Mouse (Mus musculus): ENCODE data around the gene Dydc2.

The Dydc2 gene

GRCm38 (mm10) chr14:41047402-41047801 is 21.6 kb downstream of the Dydc2 start:
- no peak for DNase-seq (ENCODE audit: extremely low read depth, low read depth)

DNA sequence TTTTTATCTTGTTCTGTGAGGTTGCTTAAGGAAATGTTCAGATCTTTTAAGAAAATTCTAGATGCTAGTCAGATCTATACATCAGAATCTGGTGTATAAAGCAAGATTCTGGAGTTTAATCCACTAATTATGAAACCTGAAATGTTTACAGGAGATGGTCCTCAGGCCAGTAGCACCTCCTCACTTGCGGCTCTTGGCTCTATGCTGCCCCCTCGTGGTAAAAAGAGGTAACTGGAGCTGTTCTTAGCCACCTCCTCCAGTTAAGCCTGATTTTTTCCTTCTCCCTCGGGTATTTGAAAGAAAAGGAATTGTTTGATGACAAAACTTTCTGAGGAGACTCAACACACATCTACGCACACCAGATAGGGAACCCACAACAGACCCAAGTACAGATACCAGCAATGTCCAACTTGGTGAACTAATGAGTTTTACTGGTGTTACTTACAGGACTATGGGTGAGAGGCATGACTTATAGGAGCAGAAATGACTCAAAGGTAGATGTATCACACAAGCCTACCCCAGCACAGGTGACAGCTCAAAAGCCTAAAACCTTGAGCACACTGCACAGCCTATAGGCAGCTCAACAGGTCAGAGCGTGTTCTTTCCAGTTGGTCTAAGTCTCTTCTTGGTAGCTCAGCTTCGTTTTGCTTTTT is 33.7 kb downstream of the Dydc2 start:
- DNase-seq (ENCODE audit: extremely low read depth, low read depth): peak; percentile 29

DNA sequence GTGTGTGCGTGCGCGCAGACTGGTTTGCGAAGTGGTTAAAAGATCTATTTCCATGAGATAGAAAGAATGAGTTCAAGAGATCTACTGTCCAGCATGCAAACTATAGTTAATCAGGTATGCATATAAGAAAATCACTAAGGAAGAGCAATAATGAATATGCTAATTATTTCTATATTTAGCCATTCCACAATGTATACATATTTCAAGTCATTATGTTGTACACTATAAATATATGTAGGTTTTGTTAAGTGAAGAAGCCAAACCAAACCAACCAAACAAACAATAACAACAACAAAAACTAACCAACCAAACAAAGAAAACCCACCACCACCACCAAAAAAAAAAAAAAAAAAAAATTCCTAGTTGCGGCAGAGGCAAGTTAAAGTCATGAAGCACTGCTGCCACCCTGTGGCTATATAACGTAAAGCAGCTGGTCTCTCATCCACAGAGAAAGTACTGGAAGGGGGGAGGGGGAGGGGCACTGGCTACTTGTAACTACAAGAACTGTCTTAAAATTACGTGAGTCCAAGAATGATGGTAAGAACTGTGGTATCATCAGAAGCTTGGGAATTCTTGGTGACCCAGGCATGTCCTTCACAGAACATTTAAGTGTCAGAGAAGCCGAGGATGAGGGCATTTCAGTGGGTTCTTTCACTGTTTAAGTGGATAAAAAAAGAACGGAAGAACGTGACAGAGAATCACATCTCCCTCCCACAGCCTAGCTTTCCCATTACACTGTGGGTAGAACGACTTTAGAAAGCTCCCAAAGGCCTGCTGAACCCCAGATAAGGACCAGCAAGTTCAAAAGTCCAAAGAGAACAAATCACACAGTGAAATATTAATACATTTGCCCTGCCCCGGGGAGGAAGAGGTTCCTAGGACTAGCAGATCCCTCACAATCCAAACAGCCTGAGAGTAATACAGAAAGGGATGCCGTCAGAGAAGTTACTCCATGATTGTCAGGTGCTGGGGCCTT is 35.6 kb downstream of the Dydc2 start:
- DNase-seq (ENCODE audit: extremely low read depth, low read depth): peak; percentile 38

GRCm38 (mm10) chr14:41030989-41031513 is 38.0 kb downstream of the Dydc2 start:
- no peak for DNase-seq (ENCODE audit: extremely low read depth, low read depth)

DNA sequence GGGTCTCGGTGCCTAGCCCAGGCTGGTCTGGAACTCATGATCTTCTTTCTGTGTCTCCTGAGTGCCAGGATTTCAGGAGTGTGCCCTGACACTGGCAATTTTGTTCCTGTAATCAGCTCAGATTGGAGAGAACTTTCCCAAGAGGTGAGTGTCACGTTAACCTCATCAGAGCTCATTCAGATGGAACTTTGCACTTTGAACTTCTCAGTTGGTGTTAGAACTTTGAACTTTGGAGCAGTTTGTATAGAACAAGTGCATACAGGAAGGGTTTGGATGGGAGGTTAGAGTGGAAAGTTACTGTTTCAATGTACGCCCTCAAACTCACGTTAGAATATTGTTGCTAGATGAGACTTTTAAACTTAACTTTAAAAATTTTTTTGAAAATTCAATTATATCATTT is 39.7 kb downstream of the Dydc2 start:
- no peak for DNase-seq (ENCODE audit: extremely low read depth, low read depth)

- DNase-seq (ENCODE audit: extremely low read depth, low read depth): no peak
Measured at GRCm38 (mm10) chr14:41025594-41026284, 43.3 kb downstream of the Dydc2 start.

GRCm38 (mm10) chr14:41025087-41025486 is 43.9 kb downstream of the Dydc2 start:
- no peak for DNase-seq (ENCODE audit: extremely low read depth, low read depth)

DNA sequence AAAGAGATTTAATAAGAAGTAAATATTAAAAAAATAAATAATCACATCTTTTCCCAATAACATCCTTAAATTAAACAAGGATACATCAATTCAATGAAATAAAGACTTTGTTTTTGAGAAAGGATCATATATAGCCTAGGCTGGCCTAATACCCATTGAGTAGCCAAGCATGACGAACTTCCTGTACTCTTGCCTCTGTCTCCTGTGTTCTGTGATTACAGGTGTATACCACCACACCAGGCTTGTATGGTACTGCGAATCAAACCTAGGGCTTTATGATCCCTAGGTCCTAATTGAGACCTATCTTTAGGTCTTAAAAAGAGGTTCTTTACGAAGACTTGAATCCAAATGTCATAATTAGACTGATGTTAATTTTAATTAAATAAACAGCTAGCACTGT is 47.8 kb downstream of the Dydc2 start:
- DNase-seq (ENCODE audit: extremely low read depth, low read depth): no peak

GRCm38 (mm10) chr14:41017460-41017859 is 51.5 kb downstream of the Dydc2 start:
- DNase-seq (ENCODE audit: extremely low read depth, low read depth): no peak

DNA sequence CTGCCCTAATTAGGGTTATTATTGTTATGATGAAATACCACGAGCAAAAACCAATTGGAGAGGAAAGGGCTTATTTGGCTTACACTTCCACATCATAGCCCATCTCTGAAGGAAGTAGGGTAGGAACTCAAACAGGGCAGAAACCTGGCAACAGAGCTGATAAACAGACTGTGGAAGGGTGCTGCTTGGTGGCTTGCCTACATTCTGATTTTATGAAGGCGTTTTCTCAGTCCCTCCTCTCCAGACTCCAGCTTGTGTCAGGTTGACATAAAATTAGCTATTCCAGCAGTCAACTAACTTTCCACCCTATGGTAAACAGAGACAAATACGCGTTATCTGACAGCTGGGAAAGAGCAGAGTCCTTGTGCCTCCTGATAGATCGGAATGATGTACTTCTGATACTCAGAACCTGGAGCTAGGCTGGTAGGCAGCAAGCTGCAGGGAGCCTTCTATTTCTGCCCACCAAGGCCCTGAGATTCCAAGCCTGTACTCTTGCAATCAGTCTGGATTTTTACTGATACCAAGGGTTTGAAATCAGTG is 54.2 kb downstream of the Dydc2 start:
- DNase-seq (ENCODE audit: extremely low read depth, low read depth): no peak

GRCm38 (mm10) chr14:41013630-41014613 is 55.1 kb downstream of the Dydc2 start, which contains the start of gene Fam213a:
Gene Fam213a, minus strand, starts transcription at chr14:41013788.
- DNase-seq (ENCODE audit: extremely low read depth, low read depth): peak; percentile 69

DNA sequence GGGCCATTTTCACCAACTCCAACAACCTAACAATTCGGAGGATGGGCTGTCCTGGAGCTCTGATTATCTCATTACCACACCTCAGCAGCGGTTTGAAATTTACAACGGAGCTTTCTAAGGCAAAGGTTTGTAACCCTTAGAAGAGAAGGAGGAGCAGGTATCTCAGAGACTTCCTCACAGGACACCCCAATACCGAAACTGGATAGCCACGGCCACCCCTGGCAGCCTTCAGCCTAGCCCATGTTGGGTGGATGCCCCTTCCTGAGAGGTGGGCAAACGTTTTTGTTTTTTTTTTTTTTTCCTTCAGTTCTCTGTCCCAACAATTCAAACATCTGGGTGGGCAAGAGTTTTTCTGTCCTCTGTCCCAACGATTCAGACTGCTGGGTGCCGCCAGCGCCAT is 55.9 kb downstream of the Dydc2 start:
- no peak for DNase-seq (ENCODE audit: extremely low read depth, low read depth)

DNA sequence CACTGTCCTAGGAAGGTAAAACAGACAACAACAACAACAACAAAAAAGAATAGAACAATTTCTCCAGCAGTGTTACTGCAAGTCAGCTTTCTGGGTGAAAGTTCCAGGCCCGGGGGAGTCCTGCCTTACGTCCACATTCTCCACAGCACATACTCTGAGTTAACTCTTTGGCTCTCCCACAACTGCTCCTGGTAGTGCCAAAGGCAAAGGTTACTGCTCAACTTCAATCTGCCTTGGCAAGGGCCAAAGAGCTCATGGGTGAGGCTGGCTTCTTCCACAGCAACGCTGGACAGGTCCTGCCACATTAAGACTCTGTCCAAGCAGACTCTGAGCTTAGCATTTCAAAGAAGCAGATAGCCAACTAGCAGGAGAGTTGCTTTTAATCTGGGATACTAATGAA is 57.1 kb downstream of the Dydc2 start:
- no peak for DNase-seq (ENCODE audit: extremely low read depth, low read depth)

DNA sequence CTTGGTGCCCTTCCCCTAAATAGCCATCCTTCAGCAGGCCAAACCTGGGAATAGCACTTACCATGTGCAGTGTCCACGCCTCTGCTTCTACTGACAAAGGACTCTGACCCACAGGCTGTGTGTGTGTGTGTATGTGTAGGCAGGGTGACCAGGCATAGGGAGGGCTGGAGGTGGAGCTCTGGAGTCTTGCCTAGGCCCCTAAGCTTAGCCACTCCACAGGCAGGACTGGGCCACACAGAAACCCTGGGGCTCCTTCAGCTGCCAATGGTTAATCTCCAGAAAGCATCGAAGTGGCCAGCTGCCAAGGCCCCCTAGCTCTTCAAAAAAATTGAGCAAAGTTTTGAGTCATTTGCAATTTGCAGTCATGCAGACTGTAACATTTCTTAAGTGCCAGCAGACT is 60.9 kb downstream of the Dydc2 start:
- DNase-seq (ENCODE audit: extremely low read depth, low read depth): no peak

- DNase-seq (ENCODE audit: extremely low read depth, low read depth): no peak
Measured at GRCm38 (mm10) chr14:41007641-41008040, 61.4 kb downstream of the Dydc2 start.

DNA sequence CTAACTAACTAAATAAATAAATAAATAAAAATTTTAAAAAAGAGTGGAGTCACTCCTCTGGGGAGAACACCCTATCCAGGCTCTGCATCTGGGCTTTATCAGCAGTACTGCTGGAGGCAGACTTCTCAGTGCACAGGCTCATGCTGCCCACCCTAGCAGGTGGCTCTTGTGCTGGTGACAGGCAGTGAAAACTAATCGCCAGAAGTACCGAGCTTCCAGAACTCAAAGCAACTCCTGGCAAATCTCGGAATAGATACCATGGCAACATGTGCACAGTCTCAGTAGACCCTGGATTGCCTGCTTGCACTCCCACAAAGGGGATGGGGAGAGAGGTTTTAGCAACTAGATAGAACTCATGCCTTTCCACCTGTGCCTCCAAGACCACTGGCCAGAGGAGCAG is 62.1 kb downstream of the Dydc2 start:
- DNase-seq (ENCODE audit: extremely low read depth, low read depth): no peak

GRCm38 (mm10) chr14:41006263-41006662 is 62.7 kb downstream of the Dydc2 start:
- DNase-seq (ENCODE audit: extremely low read depth, low read depth): no peak

DNA sequence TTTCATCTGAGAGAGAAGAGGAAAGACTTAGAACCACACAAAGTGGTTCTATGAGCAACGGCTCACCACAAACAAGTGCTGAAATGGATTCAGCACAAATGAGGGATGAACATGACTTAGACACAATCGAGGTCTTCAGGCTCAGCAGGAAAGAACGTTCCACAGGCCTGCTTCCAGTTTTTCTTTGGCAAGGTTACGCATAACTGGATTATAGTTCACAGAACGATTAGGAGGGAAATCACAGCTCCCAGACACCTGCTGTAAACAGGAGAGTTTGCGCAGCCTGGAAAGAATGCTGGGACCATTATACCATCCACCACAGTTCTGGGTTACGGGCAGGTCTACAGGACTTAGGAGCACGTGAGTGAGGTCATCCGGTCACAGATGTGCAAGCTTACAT is 63.3 kb downstream of the Dydc2 start:
- DNase-seq (ENCODE audit: extremely low read depth, low read depth): no peak

- DNase-seq (ENCODE audit: extremely low read depth, low read depth): no peak
Measured at GRCm38 (mm10) chr14:41004201-41005141, 64.5 kb downstream of the Dydc2 start.
